Mouse (Mus musculus): ENCODE results near the gene Fat1.

DNA sequence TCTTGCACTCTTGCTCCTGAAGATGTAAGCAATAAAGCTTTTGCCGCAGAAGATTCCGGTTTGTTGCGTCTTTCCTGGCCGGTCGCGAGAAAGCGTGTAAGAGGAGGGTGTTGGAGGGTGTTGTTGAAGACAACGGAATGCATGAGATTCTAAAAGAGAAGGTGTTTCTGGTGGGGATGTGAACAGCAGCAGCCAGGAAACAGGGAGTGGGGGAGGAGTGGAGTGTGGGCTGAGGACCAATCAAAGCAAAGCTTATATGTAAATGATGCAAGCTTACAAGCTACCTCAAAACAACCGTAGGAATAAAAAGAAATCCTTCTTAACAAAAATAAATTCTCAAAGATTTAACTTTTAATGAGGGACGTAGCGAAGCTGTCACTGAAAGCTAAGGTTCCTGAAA lies 127.1 kb downstream of the Fat1 start:
- TF ChIP-seq TAL1 (IDR thresholded peaks at IDR 0.05; ENCODE audit: low read length) = no peak
- TF ChIP-seq GATA1 (IDR thresholded peaks at IDR 0.05; ENCODE audit: low read length) = no peak

Measured in erythroblast, embryonic 14.5 days (primary cell).